8 mouse cellular contexts compared by ENCODE assay signal in genomic region chr10:22730992-22731271, GRCm38 (mm10). TPM values are rescaled to one million over a fixed set of nuclear protein-coding genes. Genes with fewer than 3 reads are reported as not detected.
DNase-seq lines count a peak whose midpoint lies in the region; ATAC-seq and TF ChIP-seq lines count a peak whose summit lies in the region.

No protein-coding gene starts in this region.

- no peak for DNase-seq in heart, postnatal 10 days
- DNase-seq in Patski (ENCODE audit: low read depth, low spot score), result no peak
- DNase-seq in layer of hippocampus, postnatal 10 days (ENCODE audit: low spot score in 2 of 2), result no peak
- no peak for DNase-seq in right cerebral cortex, adult 2 months (ENCODE audit: low spot score in 2 of 2)
- no peak for DNase-seq in urinary bladder, postnatal 25 days (ENCODE audit: low spot score)

- 0% methylated on average over 33 of the region's 33 CpGs for WGBS in heart, embryonic 15.5 days
- WGBS in hindbrain, embryonic 13.5 days, result under 1% methylated on average over 33 of the region's 33 CpGs
- under 1% methylated on average over 33 of the region's 33 CpGs for WGBS in midbrain, embryonic 12.5 days

- H3K27me3 ChIP-seq in heart, embryonic 15.5 days, result no peaks in the 10 kb centered on the region
- no peaks in the 10 kb centered on the region for H3K27me3 ChIP-seq in Patski
- H3K27me3 ChIP-seq in hindbrain, embryonic 13.5 days, result no peaks in the 10 kb centered on the region
- no peaks in the 10 kb centered on the region for H3K27me3 ChIP-seq in midbrain, embryonic 12.5 days

- peaks cover 24% of the 10 kb centered on the region for H3K4me1 ChIP-seq in heart, embryonic 15.5 days (replicated peaks)
- H3K4me1 ChIP-seq in hindbrain, embryonic 13.5 days (replicated peaks), result peaks cover 40% of the 10 kb centered on the region
- H3K4me1 ChIP-seq in midbrain, embryonic 12.5 days, result peaks cover 29% of the 10 kb centered on the region

- POLR2A ChIA-PET in Patski (lab: Charles Lee), result interaction anchor here (0.7 to 2.0 kb wide), 5 partner anchors 12 to 1672 kb away, joined by 3 to 9 read pairs (median 4); no protein-coding TSS in a partner anchor

- peak overlapping the region; percentile 93 for H3K9ac ChIP-seq in heart, embryonic 15.5 days
- peak overlapping the region; percentile 98 for H3K9ac ChIP-seq in hindbrain, embryonic 13.5 days
- H3K9ac ChIP-seq in midbrain, embryonic 12.5 days (replicated peaks), result peak overlapping the region; percentile 95

- no peaks in the 10 kb centered on the region for H3K36me3 ChIP-seq in heart, embryonic 15.5 days
- H3K36me3 ChIP-seq in hindbrain, embryonic 13.5 days, result no peaks in the 10 kb centered on the region
- no peaks in the 10 kb centered on the region for H3K36me3 ChIP-seq in midbrain, embryonic 12.5 days

- in situ Hi-C loops in Patski (cut with MboI; ENCODE audit: low pct_unique_long_range_greater_than_20kb), result no loop called here

- H3K27ac ChIP-seq in heart, embryonic 15.5 days, result peak overlapping the region; percentile 91
- H3K27ac ChIP-seq in hindbrain, embryonic 13.5 days, result peak overlapping the region; percentile 98
- H3K27ac ChIP-seq in midbrain, embryonic 12.5 days (replicated peaks), result peak overlapping the region; percentile 95

- no peak for TF ChIP-seq CTCF in Patski (IDR thresholded peaks at IDR 0.05)

- CTCF ChIA-PET in Patski (lab: Charles Lee), result interaction anchor here (0.9 to 3.5 kb wide), 2 partner anchors 9 to 17 kb away, joined by 3 to 17 read pairs; no protein-coding TSS in a partner anchor

- H3K9me3 ChIP-seq in heart, embryonic 15.5 days (replicated peaks), result no peaks in the 10 kb centered on the region
- H3K9me3 ChIP-seq in hindbrain, embryonic 13.5 days, result no peaks in the 10 kb centered on the region
- H3K9me3 ChIP-seq in midbrain, embryonic 12.5 days, result no peaks in the 10 kb centered on the region

- H3K4me3 ChIP-seq in heart, embryonic 15.5 days, result peak overlapping the region; percentile 97
- peak overlapping the region; percentile 97 for H3K4me3 ChIP-seq in hindbrain, embryonic 13.5 days
- peak overlapping the region; percentile 96 for H3K4me3 ChIP-seq in midbrain, embryonic 12.5 days

- intact Hi-C loops in heart, postnatal 10 days (cut with DNase I), result no loop called here

- peak overlapping the region; percentile 72 for H3K4me2 ChIP-seq in heart, embryonic 15.5 days
- H3K4me2 ChIP-seq in hindbrain, embryonic 13.5 days, result peak overlapping the region; percentile 77
- peak overlapping the region; percentile 89 for H3K4me2 ChIP-seq in midbrain, embryonic 12.5 days (replicated peaks)

- ATAC-seq in heart, embryonic 15.5 days (replicated peaks; ENCODE audit: insufficient number of reproducible peaks, insufficient read depth, low FRiP score, low read depth), result no peak; the same call in 1 of the 2 replicates
- peak; percentile 38 for ATAC-seq in Patski
- ATAC-seq in hindbrain, embryonic 13.5 days (ENCODE audit: low FRiP score), result no peak
- ATAC-seq in midbrain, embryonic 12.5 days (ENCODE audit: low FRiP score, low read depth), result no peak; the same call in 1 of the 2 replicates

RNA-seq across cellular contexts. Expression of gene Tbpl1, which starts 0.8 kb away (rescaled TPM):
- polyA plus RNA-seq in heart, embryonic 15.5 days (2015; fragmentation: Nextera tagmentation; extraction: Ambion mirVana), result 41.1 and 48.8 TPM in 2 replicates
- 10 to 100 TPM; 24.5 to 29.3 TPM for total RNA-seq in heart, postnatal 10 days (2021)
- polyA plus RNA-seq in Patski (2021), result 38.3 TPM
- polyA plus RNA-seq in hindbrain, embryonic 13.5 days (2015; fragmentation: Nextera tagmentation; extraction: Ambion mirVana), result 115 and 117 TPM in 2 replicates
- 119 and 120 TPM in 2 replicates for polyA plus RNA-seq in midbrain, embryonic 12.5 days (2016; fragmentation: Nextera tagmentation; extraction: Ambion mirVana)
- total RNA-seq in layer of hippocampus, postnatal 10 days (2021), result 10 to 100 TPM; 58.9 to 61.9 TPM
